8 mouse cellular contexts compared by ENCODE assay signal in the genomic region with DNA sequence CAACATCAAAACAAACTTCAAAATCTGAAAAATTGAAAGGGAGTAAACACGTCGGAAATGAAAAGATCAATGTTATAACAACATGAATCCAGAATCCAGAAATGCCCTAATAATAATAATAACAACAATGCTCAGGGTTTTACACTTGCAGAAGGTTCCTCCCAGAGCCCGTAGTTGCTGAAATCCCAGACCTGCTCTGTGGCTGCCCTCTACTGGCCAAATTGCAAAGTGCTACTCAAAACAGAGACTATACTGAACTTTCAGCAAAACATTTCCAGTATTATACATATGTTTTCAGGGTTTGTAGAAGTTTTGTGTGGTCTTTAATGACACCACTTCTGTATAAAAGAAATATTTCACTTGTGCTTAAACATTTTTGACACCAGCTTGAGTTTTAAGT.
DNase-seq lines count a peak whose midpoint lies in the region; ATAC-seq and TF ChIP-seq lines count a peak whose summit lies in the region.

No protein-coding gene starts in this region.

- H3K27me3 ChIP-seq in heart, adult 2 months (ENCODE audit: control insufficient read depth, insufficient read depth, low read length): no peaks in the 10 kb centered on the region
- no peaks in the 10 kb centered on the region for H3K27me3 ChIP-seq in heart, embryonic 12.5 days (replicated peaks)
- no peaks in the 10 kb centered on the region for H3K27me3 ChIP-seq in embryonic facial prominence, embryonic 11.5 days (ENCODE audit: control insufficient read depth, insufficient read depth, low read length)
- H3K27me3 ChIP-seq in hindbrain, embryonic 13.5 days: no peaks in the 10 kb centered on the region
- no peaks in the 10 kb centered on the region for H3K27me3 ChIP-seq in midbrain, postnatal 0 days (ENCODE audit: insufficient read depth, low read length)

- ATAC-seq in heart, embryonic 12.5 days (ENCODE audit: insufficient number of reproducible peaks, low FRiP score): no peak
- no peak for ATAC-seq in embryonic facial prominence, embryonic 11.5 days (replicated peaks; ENCODE audit: insufficient number of reproducible peaks, low FRiP score, low TSS enrichment, low read depth)
- peak; percentile 55; the same call in 1 of the 2 replicates for ATAC-seq in hindbrain, embryonic 13.5 days (ENCODE audit: low FRiP score)
- no peak for ATAC-seq in midbrain, postnatal 0 days (ENCODE audit: low FRiP score)

- no peak overlapping the region for H3K4me2 ChIP-seq in heart, embryonic 12.5 days
- no peak overlapping the region for H3K4me2 ChIP-seq in embryonic facial prominence, embryonic 11.5 days (ENCODE audit: low read depth, low read length)
- H3K4me2 ChIP-seq in hindbrain, embryonic 13.5 days: no peak overlapping the region
- no peak overlapping the region for H3K4me2 ChIP-seq in midbrain, postnatal 0 days (ENCODE audit: low read depth, low read length, poor library complexity, severe bottlenecking)

- no peak overlapping the region for H3K9ac ChIP-seq in heart, adult 2 months (ENCODE audit: low read depth, low read length)
- no peak overlapping the region for H3K9ac ChIP-seq in heart, embryonic 12.5 days
- no peak overlapping the region for H3K9ac ChIP-seq in embryonic facial prominence, embryonic 11.5 days (replicated peaks; ENCODE audit: low read length)
- H3K9ac ChIP-seq in hindbrain, embryonic 13.5 days: no peak overlapping the region
- H3K9ac ChIP-seq in midbrain, postnatal 0 days (replicated peaks; ENCODE audit: low read length, poor library complexity, severe bottlenecking): no peak overlapping the region

- H3K4me3 ChIP-seq in heart, adult 2 months: no peak overlapping the region
- no peak overlapping the region for H3K4me3 ChIP-seq in heart, embryonic 12.5 days
- no peak overlapping the region for H3K4me3 ChIP-seq in bone marrow, adult 2 months (replicated peaks; ENCODE audit: control insufficient read depth, low read depth, low read length)
- no peak overlapping the region for H3K4me3 ChIP-seq in embryonic facial prominence, embryonic 11.5 days (ENCODE audit: low read depth, low read length)
- H3K4me3 ChIP-seq in hindbrain, embryonic 13.5 days: no peak overlapping the region
- no peak overlapping the region for H3K4me3 ChIP-seq in midbrain, postnatal 0 days (ENCODE audit: low read depth, low read length)

- H3K36me3 ChIP-seq in heart, adult 2 months (ENCODE audit: control insufficient read depth, insufficient read depth, low read length): no peaks in the 10 kb centered on the region
- H3K36me3 ChIP-seq in heart, embryonic 12.5 days: no peaks in the 10 kb centered on the region
- H3K36me3 ChIP-seq in embryonic facial prominence, embryonic 11.5 days (replicated peaks; ENCODE audit: control insufficient read depth, insufficient read depth, low read depth, low read length): no peaks in the 10 kb centered on the region
- H3K36me3 ChIP-seq in hindbrain, embryonic 13.5 days: no peaks in the 10 kb centered on the region
- no peaks in the 10 kb centered on the region for H3K36me3 ChIP-seq in midbrain, postnatal 0 days (ENCODE audit: insufficient read depth, low read length)

- DNase-seq in heart, adult 2 months: peak; percentile 10 to 55
- peak; percentile 79 for DNase-seq in embryonic facial prominence, embryonic 11.5 days (ENCODE audit: low spot score)
- peak; percentile 67 to 68 for DNase-seq in left cerebral cortex, postnatal 10 days (ENCODE audit: extremely low spot score in 1 of 2, low spot score in 2 of 2)
- DNase-seq in midbrain, postnatal 0 days (ENCODE audit: low spot score): peak; percentile 75
- DNase-seq in telencephalon, adult 2 months (ENCODE audit: low read depth, low spot score): peak; percentile 40

- 7% methylated on average over 3 of the region's 3 CpGs for whole genome bisulfite sequencing in heart, adult 2 months
- WGBS in heart, embryonic 12.5 days: 6% methylated on average over 3 of the region's 3 CpGs
- 16% methylated on average over 3 of the region's 3 CpGs for WGBS in bone marrow, adult 2 months
- 9% methylated on average over 3 of the region's 3 CpGs for WGBS in embryonic facial prominence, embryonic 11.5 days
- 4% methylated on average over 3 of the region's 3 CpGs for WGBS in hindbrain, embryonic 13.5 days
- 6% methylated on average over 3 of the region's 3 CpGs for WGBS in midbrain, postnatal 0 days

- H3K27ac ChIP-seq in heart, adult 2 months: no peak overlapping the region
- no peak overlapping the region for H3K27ac ChIP-seq in heart, embryonic 12.5 days (ENCODE audit: poor library complexity, severe bottlenecking)
- H3K27ac ChIP-seq in bone marrow, adult 2 months (ENCODE audit: control insufficient read depth, insufficient read depth, low read depth, low read length, poor library complexity): no peak overlapping the region
- H3K27ac ChIP-seq in embryonic facial prominence, embryonic 11.5 days (replicated peaks; ENCODE audit: low read depth, low read length): no peak overlapping the region
- no peak overlapping the region for H3K27ac ChIP-seq in hindbrain, embryonic 13.5 days
- H3K27ac ChIP-seq in midbrain, postnatal 0 days (ENCODE audit: low read depth, low read length): no peak overlapping the region

- H3K79me2 ChIP-seq in heart, adult 2 months (replicated peaks; ENCODE audit: control insufficient read depth, insufficient read depth, low read length): no peaks in the 10 kb centered on the region

- no peak for TF ChIP-seq POLR2A in heart, adult 2 months (IDR thresholded peaks at IDR 0.05; ENCODE audit: insufficient read depth, low read depth, low read length)
- TF ChIP-seq POLR2A in bone marrow, adult 2 months (IDR thresholded peaks at IDR 0.05; ENCODE audit: borderline replicate concordance, control insufficient read depth, low read depth, low read length): no peak

- no peak for TF ChIP-seq EP300 in heart, adult 2 months (IDR thresholded peaks at IDR 0.05; ENCODE audit: insufficient read depth, low read depth, low read length)

- H3K4me1 ChIP-seq in heart, adult 2 months (ENCODE audit: control insufficient read depth, insufficient read depth, low read length): no peaks in the 10 kb centered on the region
- no peaks in the 10 kb centered on the region for H3K4me1 ChIP-seq in heart, embryonic 12.5 days (replicated peaks)
- no peaks in the 10 kb centered on the region for H3K4me1 ChIP-seq in bone marrow, adult 2 months (ENCODE audit: control insufficient read depth, insufficient read depth, low read length)
- no peaks in the 10 kb centered on the region for H3K4me1 ChIP-seq in embryonic facial prominence, embryonic 11.5 days (ENCODE audit: control insufficient read depth, insufficient read depth, low read length)
- H3K4me1 ChIP-seq in hindbrain, embryonic 13.5 days (replicated peaks): peaks cover 7% of the 10 kb centered on the region
- no peaks in the 10 kb centered on the region for H3K4me1 ChIP-seq in midbrain, postnatal 0 days (ENCODE audit: insufficient read depth, low read length)

- TF ChIP-seq CTCF in heart, adult 2 months (IDR thresholded peaks at IDR 0.05): peak; percentile 90
- peak; percentile 65 for TF ChIP-seq CTCF in bone marrow, adult 2 months (IDR thresholded peaks at IDR 0.05; ENCODE audit: control insufficient read depth, insufficient read depth, low read length)
- peak; percentile 96 for TF ChIP-seq CTCF in midbrain, postnatal 0 days (IDR thresholded peaks at IDR 0.05)

- intact Hi-C loops in heart, adult 2 months (cut with DNase I): loop anchor here (1.0 to 10.0 kb wide), 3 partner anchors 209 to 707 kb away; no protein-coding TSS in a partner anchor
- intact Hi-C loops in left cerebral cortex, postnatal 10 days (cut with DNase I): loop anchor here (10.0 kb wide), 3 partner anchors 209 to 929 kb away; no protein-coding TSS in a partner anchor

- no peaks in the 10 kb centered on the region for H3K9me3 ChIP-seq in heart, embryonic 12.5 days (replicated peaks)
- no peaks in the 10 kb centered on the region for H3K9me3 ChIP-seq in embryonic facial prominence, embryonic 11.5 days (replicated peaks; ENCODE audit: control insufficient read depth, low read length)
- H3K9me3 ChIP-seq in hindbrain, embryonic 13.5 days: no peaks in the 10 kb centered on the region
- no peaks in the 10 kb centered on the region for H3K9me3 ChIP-seq in midbrain, postnatal 0 days (ENCODE audit: low read length)
